Mouse (Mus musculus): ENCODE data around the gene Cnot1. TPM values are rescaled to one million over a fixed set of nuclear protein-coding genes. Genes with fewer than 3 reads are reported as not detected.
"Not testable (repeated sequence)": the region's sequence is repeated elsewhere in the genome, so short reads cannot be mapped to it uniquely, and the experiment has no call there.

Cnot1 gene
- total and polyA plus RNA-seq, 3 experiments: 85.5 to 730 (median 194) TPM

- H3K4me3 ChIP-seq (ENCODE audit: low read depth, low read length): no peak overlapping the region
- TF ChIP-seq POLR2AphosphoS5 (IDR thresholded peaks at IDR 0.05; ENCODE audit: insufficient replicate concordance, low read depth, low read length) (no peak), GATA1 (IDR thresholded peaks at IDR 0.05; ENCODE audit: borderline replicate concordance, low read length) (no peak), TAL1 (conservative IDR thresholded peaks at IDR 0.05; ENCODE audit: low read depth, low read length) (no peak), GATA2 (IDR thresholded peaks at IDR 0.05; ENCODE audit: borderline replicate concordance, low read depth, low read length) (no peak), CTCF (IDR thresholded peaks at IDR 0.05; ENCODE audit: low read depth, low read length) (no peak)
- peaks cover 68% of the 10 kb centered on the region for H3K4me1 ChIP-seq (ENCODE audit: insufficient read depth, low read depth, low read length)
- H3K27me3 ChIP-seq (ENCODE audit: insufficient read depth, low read length): no peaks in the 10 kb centered on the region
- DNase-seq (ENCODE audit: low spot score): no peak
- no peak for ATAC-seq (ENCODE audit: extremely low read depth, insufficient number of reproducible peaks, low FRiP score, poor library complexity, severe bottlenecking)
- peaks cover 80% of the 10 kb centered on the region for H3K36me3 ChIP-seq (replicated peaks)
- no peaks in the 10 kb centered on the region for H3K9me3 ChIP-seq (replicated peaks)
These were observed 6.9 kb downstream of the Cnot1 start for GRCm38 (mm10) chr8:95800353-95800752.

GRCm38 (mm10) chr8:95799891-95800290, 7.4 kb downstream of the Cnot1 start:
- Histone ChIP-seq H3K27me3 (ENCODE audit: insufficient read depth, low read length) (no peaks in the 10 kb centered on the region), H3K9me3 (replicated peaks) (no peaks in the 10 kb centered on the region), H3K4me1 (ENCODE audit: insufficient read depth, low read depth, low read length) (peaks cover 63% of the 10 kb centered on the region), H3K36me3 (replicated peaks) (peaks cover 76% of the 10 kb centered on the region), H3K4me3 (ENCODE audit: low read depth, low read length) (no peak overlapping the region)
- DNase-seq (ENCODE audit: low spot score) (no peak), ATAC-seq (ENCODE audit: extremely low read depth, insufficient number of reproducible peaks, low FRiP score, poor library complexity, severe bottlenecking) (no peak)
- no peak for TF ChIP-seq TAL1 (conservative IDR thresholded peaks at IDR 0.05; ENCODE audit: low read depth, low read length)
- no peak for TF ChIP-seq GATA2 (IDR thresholded peaks at IDR 0.05; ENCODE audit: borderline replicate concordance, low read depth, low read length)
- no peak for TF ChIP-seq GATA1 (IDR thresholded peaks at IDR 0.05; ENCODE audit: borderline replicate concordance, low read length)
- no peak for TF ChIP-seq POLR2AphosphoS5 (IDR thresholded peaks at IDR 0.05; ENCODE audit: insufficient replicate concordance, low read depth, low read length)
- no peak for TF ChIP-seq CTCF (IDR thresholded peaks at IDR 0.05; ENCODE audit: low read depth, low read length)

DNA sequence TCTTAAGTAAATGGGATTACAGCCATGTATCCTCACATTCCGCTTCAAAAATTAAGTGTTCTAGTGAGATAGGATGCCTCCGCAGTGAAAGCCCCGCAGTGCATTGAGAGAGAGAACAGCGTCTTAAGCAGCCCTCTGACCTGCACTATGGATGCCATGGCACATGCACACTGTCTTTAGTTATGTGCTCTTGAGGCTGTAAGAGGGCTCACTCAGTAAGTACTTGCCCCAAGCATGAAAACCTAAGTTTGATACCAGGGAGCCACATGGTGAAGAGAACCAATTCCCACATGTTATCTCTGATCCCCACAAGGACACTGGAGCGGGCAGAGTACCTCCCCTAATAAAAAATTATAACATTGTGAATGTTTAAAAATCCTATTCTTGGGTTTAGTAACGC, 8.1 kb downstream of the Cnot1 start:
- TF ChIP-seq TAL1 (conservative IDR thresholded peaks at IDR 0.05; ENCODE audit: low read depth, low read length) (no peak), POLR2AphosphoS5 (IDR thresholded peaks at IDR 0.05; ENCODE audit: insufficient replicate concordance, low read depth, low read length) (no peak), GATA2 (IDR thresholded peaks at IDR 0.05; ENCODE audit: borderline replicate concordance, low read depth, low read length) (no peak), GATA1 (IDR thresholded peaks at IDR 0.05; ENCODE audit: borderline replicate concordance, low read length) (no peak), CTCF (IDR thresholded peaks at IDR 0.05; ENCODE audit: low read depth, low read length) (no peak)
- Histone ChIP-seq H3K36me3 (replicated peaks) (peaks cover 71% of the 10 kb centered on the region), H3K27me3 (ENCODE audit: insufficient read depth, low read length) (no peaks in the 10 kb centered on the region), H3K4me3 (ENCODE audit: low read depth, low read length) (no peak overlapping the region), H3K9me3 (replicated peaks) (no peaks in the 10 kb centered on the region), H3K4me1 (ENCODE audit: insufficient read depth, low read depth, low read length) (peaks cover 56% of the 10 kb centered on the region)
- ATAC-seq (ENCODE audit: extremely low read depth, insufficient number of reproducible peaks, low FRiP score, poor library complexity, severe bottlenecking) (no peak), DNase-seq (ENCODE audit: low spot score) (no peak)

GRCm38 (mm10) chr8:95795333-95796061, 11.8 kb downstream of the Cnot1 start:
- not testable (repeated sequence) for H3K27me3 ChIP-seq (ENCODE audit: insufficient read depth, low read length); H3K4me3 ChIP-seq (ENCODE audit: low read depth, low read length); H3K9me3 ChIP-seq (replicated peaks); ATAC-seq (ENCODE audit: extremely low read depth, insufficient number of reproducible peaks, low FRiP score, poor library complexity, severe bottlenecking); DNase-seq (ENCODE audit: low spot score)
- Histone ChIP-seq H3K36me3 (replicated peaks) (peaks cover 66% of the 10 kb centered on the region), H3K4me1 (ENCODE audit: insufficient read depth, low read depth, low read length) (peaks cover 27% of the 10 kb centered on the region)

DNA sequence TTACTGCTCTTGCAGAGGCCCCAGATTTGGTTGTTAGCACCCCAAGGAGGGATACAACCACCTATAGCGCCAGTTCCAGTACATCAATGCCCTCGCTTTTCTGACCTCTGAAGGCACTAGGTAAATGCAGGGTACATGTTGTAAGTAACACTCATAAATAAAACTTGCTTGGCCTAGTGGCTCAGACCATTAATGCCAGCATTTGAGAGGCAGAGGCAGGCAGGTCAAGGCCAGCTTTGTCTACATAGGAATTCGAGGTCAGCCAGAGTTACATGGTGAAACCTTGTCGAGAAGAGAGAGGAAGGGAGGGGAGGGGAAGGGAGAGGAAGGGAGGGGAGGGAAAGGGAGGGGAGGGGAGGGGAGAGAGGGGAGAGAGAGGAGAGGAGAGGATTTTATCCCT, 21.7 kb downstream of the Cnot1 start:
- Histone ChIP-seq H3K36me3 (replicated peaks) (peaks cover 86% of the 10 kb centered on the region), H3K4me1 (ENCODE audit: insufficient read depth, low read depth, low read length) (peaks cover 10% of the 10 kb centered on the region), H3K27me3 (ENCODE audit: insufficient read depth, low read length) (no peaks in the 10 kb centered on the region), H3K4me3 (ENCODE audit: low read depth, low read length) (no peak overlapping the region), H3K9me3 (replicated peaks) (peaks cover 7% of the 10 kb centered on the region)
- DNase-seq (ENCODE audit: low spot score) (no peak), ATAC-seq (ENCODE audit: extremely low read depth, insufficient number of reproducible peaks, low FRiP score, poor library complexity, severe bottlenecking) (no peak)
- TF ChIP-seq GATA2 (IDR thresholded peaks at IDR 0.05; ENCODE audit: borderline replicate concordance, low read depth, low read length): no peak

DNA sequence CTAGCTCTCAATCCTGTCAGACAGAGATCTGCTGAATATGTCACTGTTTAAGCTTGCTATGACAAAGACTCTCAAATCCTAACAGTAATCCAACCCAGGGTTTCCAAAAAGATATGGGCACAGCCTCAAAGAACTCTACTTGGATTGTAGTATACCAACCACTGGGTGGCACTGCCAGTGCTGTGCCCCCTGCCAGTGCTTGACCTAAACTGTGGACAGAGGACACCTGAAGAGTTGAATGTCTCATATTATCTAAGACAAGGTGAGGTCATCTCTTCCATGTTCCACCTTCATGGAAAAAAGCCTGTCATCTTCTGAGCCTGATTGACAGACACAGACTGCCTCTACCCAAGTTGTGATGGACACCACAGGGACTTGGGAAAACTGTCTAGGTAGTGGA, 24.6 kb downstream of the Cnot1 start:
- no peak for DNase-seq (ENCODE audit: low spot score)
- no peak for ATAC-seq (ENCODE audit: extremely low read depth, insufficient number of reproducible peaks, low FRiP score, poor library complexity, severe bottlenecking)
- H3K9me3 ChIP-seq (replicated peaks): peaks cover 13% of the 10 kb centered on the region
- H3K4me3 ChIP-seq (ENCODE audit: low read depth, low read length): no peak overlapping the region
- H3K27me3 ChIP-seq (ENCODE audit: insufficient read depth, low read length): no peaks in the 10 kb centered on the region
- peaks cover 10% of the 10 kb centered on the region for H3K4me1 ChIP-seq (ENCODE audit: insufficient read depth, low read depth, low read length)
- no peak for TF ChIP-seq POLR2AphosphoS5 (IDR thresholded peaks at IDR 0.05; ENCODE audit: insufficient replicate concordance, low read depth, low read length)
- peaks cover 87% of the 10 kb centered on the region for H3K36me3 ChIP-seq (replicated peaks)

GRCm38 (mm10) chr8:95781775-95782174, 25.5 kb downstream of the Cnot1 start:
- DNase-seq (ENCODE audit: low spot score): no peak
- H3K4me1 ChIP-seq (ENCODE audit: insufficient read depth, low read depth, low read length): peaks cover 10% of the 10 kb centered on the region
- no peaks in the 10 kb centered on the region for H3K27me3 ChIP-seq (ENCODE audit: insufficient read depth, low read length)
- peaks cover 13% of the 10 kb centered on the region for H3K9me3 ChIP-seq (replicated peaks)
- H3K4me3 ChIP-seq (ENCODE audit: low read depth, low read length): no peak overlapping the region
- peaks cover 88% of the 10 kb centered on the region for H3K36me3 ChIP-seq (replicated peaks)
- TF ChIP-seq POLR2AphosphoS5 (IDR thresholded peaks at IDR 0.05; ENCODE audit: insufficient replicate concordance, low read depth, low read length) (no peak), GATA1 (IDR thresholded peaks at IDR 0.05; ENCODE audit: borderline replicate concordance, low read length) (no peak), TAL1 (conservative IDR thresholded peaks at IDR 0.05; ENCODE audit: low read depth, low read length) (no peak), CTCF (IDR thresholded peaks at IDR 0.05; ENCODE audit: low read depth, low read length) (no peak), GATA2 (IDR thresholded peaks at IDR 0.05; ENCODE audit: borderline replicate concordance, low read depth, low read length) (no peak)
- ATAC-seq (ENCODE audit: extremely low read depth, insufficient number of reproducible peaks, low FRiP score, poor library complexity, severe bottlenecking): no peak

All from G1E (cell line).